ENCODE assay signal across 26 mouse cellular contexts in genomic region chr5:72853365-72853764, GRCm38 (mm10). TPM values are rescaled to one million over a fixed set of nuclear protein-coding genes. Genes with fewer than 3 reads are reported as not detected.
DNase-seq lines count a peak whose midpoint lies in the region; ATAC-seq and TF ChIP-seq lines count a peak whose summit lies in the region.
"Had no signal": no experiment of that assay in that cellular context is flagged by ENCODE, and none has a peak within 500 bp of the region (broad histone marks: within the 10 kb centered on the region; RNA-seq: fewer than 3 reads in every experiment).

No protein-coding gene starts in this region.

- no peak overlapping the region for H3K9ac ChIP-seq in liver, postnatal 0 days (replicated peaks)
- no peak overlapping the region for H3K9ac ChIP-seq in heart, embryonic 11.5 days (ENCODE audit: low read depth, low read length)
- no peak overlapping the region for H3K9ac ChIP-seq in forebrain, postnatal 0 days
- H3K9ac ChIP-seq: forebrain, embryonic 13.5 days; heart, embryonic 13.5 days; hindbrain, embryonic 14.5 days; limb, embryonic 13.5 days; liver, embryonic 14.5 days; lung, embryonic 14.5 days; midbrain, embryonic 15.5 days; neural tube, embryonic 15.5 days had no signal

- peaks cover 56% of the 10 kb centered on the region for H3K4me1 ChIP-seq in liver, postnatal 0 days (ENCODE audit: insufficient read depth)
- H3K4me1 ChIP-seq in heart, embryonic 11.5 days (ENCODE audit: control insufficient read depth, insufficient read depth, low read length), result peaks cover 18% of the 10 kb centered on the region
- H3K4me1 ChIP-seq in forebrain, postnatal 0 days (ENCODE audit: insufficient read depth), result no peaks in the 10 kb centered on the region
- H3K4me1 ChIP-seq: midbrain, embryonic 15.5 days had no signal

- no peak for ATAC-seq in liver, postnatal 0 days
- peak; percentile 2; the same call in 1 of the 2 replicates for ATAC-seq in granulocyte monocyte progenitor cell, adult 5-6 weeks (replicated peaks; ENCODE audit: poor library complexity, severe bottlenecking)
- no peak for ATAC-seq in heart, embryonic 11.5 days (replicated peaks; ENCODE audit: insufficient number of reproducible peaks, low FRiP score, low TSS enrichment)
- no peak for ATAC-seq in forebrain, postnatal 0 days
- ATAC-seq: forebrain, embryonic 13.5 days; intestine, postnatal 0 days; midbrain, embryonic 15.5 days had no signal

- H3K4me2 ChIP-seq in liver, postnatal 0 days (ENCODE audit: low read depth, low read length), result no peak overlapping the region
- H3K4me2 ChIP-seq in heart, embryonic 11.5 days, result no peak overlapping the region
- no peak overlapping the region for H3K4me2 ChIP-seq in forebrain, postnatal 0 days (ENCODE audit: low read depth)
- H3K4me2 ChIP-seq: forebrain, embryonic 13.5 days; heart, embryonic 13.5 days; hindbrain, embryonic 14.5 days; limb, embryonic 13.5 days; lung, embryonic 14.5 days; midbrain, embryonic 15.5 days; neural tube, embryonic 15.5 days had no signal

- H3K9me3 ChIP-seq in liver, postnatal 0 days (ENCODE audit: low read length), result no peaks in the 10 kb centered on the region
- no peaks in the 10 kb centered on the region for H3K9me3 ChIP-seq in heart, embryonic 11.5 days (replicated peaks; ENCODE audit: control insufficient read depth, low read length)
- no peaks in the 10 kb centered on the region for H3K9me3 ChIP-seq in forebrain, postnatal 0 days (ENCODE audit: low read length)
- H3K9me3 ChIP-seq: forebrain, embryonic 13.5 days; heart, embryonic 13.5 days; limb, embryonic 13.5 days; midbrain, embryonic 15.5 days; neural tube, embryonic 15.5 days had no signal

- no peak overlapping the region for H3K4me3 ChIP-seq in liver, postnatal 0 days (ENCODE audit: low read depth, low read length)
- H3K4me3 ChIP-seq in heart, embryonic 11.5 days (ENCODE audit: low read depth, low read length), result no peak overlapping the region
- no peak overlapping the region for H3K4me3 ChIP-seq in forebrain, postnatal 0 days (ENCODE audit: low read depth, low read length)
- H3K4me3 ChIP-seq: forebrain, embryonic 13.5 days; heart, embryonic 13.5 days; layer of hippocampus, adult 2 months; limb, embryonic 13.5 days; midbrain, embryonic 15.5 days; neural tube, embryonic 15.5 days had no signal

- H3K27me3 ChIP-seq in liver, postnatal 0 days (ENCODE audit: insufficient read depth, low read length), result no peaks in the 10 kb centered on the region
- H3K27me3 ChIP-seq in heart, embryonic 11.5 days (ENCODE audit: control insufficient read depth, insufficient read depth, low read length), result no peaks in the 10 kb centered on the region
- H3K27me3 ChIP-seq in forebrain, postnatal 0 days (ENCODE audit: insufficient read depth, low read length), result no peaks in the 10 kb centered on the region
- H3K27me3 ChIP-seq: forebrain, embryonic 13.5 days; heart, embryonic 13.5 days; limb, embryonic 13.5 days; midbrain, embryonic 15.5 days; neural tube, embryonic 15.5 days had no signal

- DNase-seq in liver, postnatal 0 days, result no peak
- no peak for DNase-seq in liver
- DNase-seq in spleen, postnatal 36 days (ENCODE audit: low spot score in 2 of 2), result peak; percentile 61 to 68
- no peak for DNase-seq in spleen, adult 18-20 months
- DNase-seq in forebrain, postnatal 0 days, result no peak
- DNase-seq: adrenal gland, postnatal 10 days; cerebellum, adult 11 months; cerebellum, adult 9-10 months; gastrocnemius, postnatal 14 days; heart, adult 18-20 months; heart, postnatal 10 days; kidney, postnatal 25 days; lung, embryonic 14.5 days; right cerebral cortex, adult 18-20 months; thymus, postnatal 14 days had no signal

- H3K36me3 ChIP-seq in liver, postnatal 0 days (replicated peaks; ENCODE audit: insufficient read depth, low read length), result no peaks in the 10 kb centered on the region
- no peaks in the 10 kb centered on the region for H3K36me3 ChIP-seq in heart, embryonic 11.5 days (ENCODE audit: control insufficient read depth, insufficient read depth, low read length)
- H3K36me3 ChIP-seq in forebrain, postnatal 0 days (ENCODE audit: insufficient read depth), result no peaks in the 10 kb centered on the region
- H3K36me3 ChIP-seq: heart, embryonic 13.5 days; limb, embryonic 13.5 days; midbrain, embryonic 15.5 days; neural tube, embryonic 15.5 days had no signal

- H3K27ac ChIP-seq in liver, postnatal 0 days (ENCODE audit: low read depth), result 0 out of 2 replicates have a peak overlapping the region, but pooled peaks have one; percentile 34
- H3K27ac ChIP-seq in heart, embryonic 11.5 days (ENCODE audit: low read depth, low read length), result no peak overlapping the region
- H3K27ac ChIP-seq in forebrain, postnatal 0 days (ENCODE audit: low read depth, low read length), result no peak overlapping the region
- H3K27ac ChIP-seq: forebrain, embryonic 13.5 days; hindbrain, embryonic 14.5 days; layer of hippocampus, adult 2 months; limb, embryonic 13.5 days; liver, embryonic 14.5 days; midbrain, embryonic 15.5 days; neural tube, embryonic 15.5 days had no signal

- no peak for TF ChIP-seq CTCF in liver, postnatal 0 days (IDR thresholded peaks at IDR 0.05; ENCODE audit: low read depth)
- TF ChIP-seq CTCF in forebrain, postnatal 0 days (IDR thresholded peaks at IDR 0.05; ENCODE audit: low read depth), result no peak

- TF ChIP-seq EP300 in liver, postnatal 0 days (IDR thresholded peaks at IDR 0.05; ENCODE audit: low read depth), result no peak

- 33% methylated on average over 2 of the region's 2 CpGs for WGBS in liver, postnatal 0 days (ENCODE audit: insufficient replicate concordance)
- WGBS in heart, embryonic 11.5 days (ENCODE audit: insufficient replicate concordance), result 74% methylated on average over 2 of the region's 2 CpGs
- WGBS in forebrain, postnatal 0 days, result 77% methylated on average over 2 of the region's 2 CpGs

RNA-seq across cellular contexts. Expression of gene Tec, which starts 14.9 kb away (rescaled TPM):
- polyA plus RNA-seq in liver, postnatal 0 days (2015; fragmentation: Nextera tagmentation; extraction: Ambion mirVana), result 7.5 and 9.2 TPM in 2 replicates
- total RNA-seq in granulocyte monocyte progenitor cell, adult 5-6 weeks (2014; fragmentation: Nextera tagmentation), result 36.0 and 42.9 TPM in 2 replicates
- total RNA-seq in granulocyte monocyte progenitor cell, adult 5-6 weeks (2017), result 33.9 and 39.8 TPM in 2 replicates
- polyA plus RNA-seq in heart, embryonic 11.5 days (2014; fragmentation: Nextera tagmentation; extraction: Ambion mirVana), result 11.9 and 14.5 TPM in 2 replicates
- total RNA-seq in forebrain, postnatal 0 days (2014; rRNA removed), result 4.0 and 6.9 TPM in 2 replicates
- 2.1 and 2.5 TPM in 2 replicates for polyA plus RNA-seq in forebrain, postnatal 0 days (2015; fragmentation: Nextera tagmentation; extraction: Ambion mirVana)

Comparison
In these comparisons a context has a peak if more than half of its experiments do, and no peak if none do; other contexts are left out.
1. DNase-seq: peak in spleen, postnatal 36 days (2 of 2); none in liver, postnatal 0 days (single experiment), liver (single experiment), spleen, adult 18-20 months (0 of 2) and forebrain, postnatal 0 days (single experiment).